Mouse (Mus musculus): ENCODE measurements around the gene Slc25a27.

GRCm38 (mm10) chr17:43701060-43701459 lies 34.0 kb upstream of the Slc25a27 start:
- TF ChIP-seq CTCF (IDR thresholded peaks at IDR 0.05; ENCODE audit: extremely low read depth, insufficient read depth, insufficient read length, insufficient replicate concordance) (peak; percentile 10; the same call in 1 of the 2 replicates), POLR2A (IDR thresholded peaks at IDR 0.05; ENCODE audit: low read depth, low read length) (no peak)
